Mouse (Mus musculus): ENCODE data around the gene Gm14443. TPM values are rescaled to one million over a fixed set of nuclear protein-coding genes. Genes with fewer than 3 reads are reported as not detected.
"Not testable (repeated sequence)": the region's sequence is repeated elsewhere in the genome, so short reads cannot be mapped to it uniquely, and the experiment has no call there.

Gene Gm14443
- polyA plus RNA-seq (2012; rRNA removed): 0.20 and 0.49 TPM in 2 replicates

DNA sequence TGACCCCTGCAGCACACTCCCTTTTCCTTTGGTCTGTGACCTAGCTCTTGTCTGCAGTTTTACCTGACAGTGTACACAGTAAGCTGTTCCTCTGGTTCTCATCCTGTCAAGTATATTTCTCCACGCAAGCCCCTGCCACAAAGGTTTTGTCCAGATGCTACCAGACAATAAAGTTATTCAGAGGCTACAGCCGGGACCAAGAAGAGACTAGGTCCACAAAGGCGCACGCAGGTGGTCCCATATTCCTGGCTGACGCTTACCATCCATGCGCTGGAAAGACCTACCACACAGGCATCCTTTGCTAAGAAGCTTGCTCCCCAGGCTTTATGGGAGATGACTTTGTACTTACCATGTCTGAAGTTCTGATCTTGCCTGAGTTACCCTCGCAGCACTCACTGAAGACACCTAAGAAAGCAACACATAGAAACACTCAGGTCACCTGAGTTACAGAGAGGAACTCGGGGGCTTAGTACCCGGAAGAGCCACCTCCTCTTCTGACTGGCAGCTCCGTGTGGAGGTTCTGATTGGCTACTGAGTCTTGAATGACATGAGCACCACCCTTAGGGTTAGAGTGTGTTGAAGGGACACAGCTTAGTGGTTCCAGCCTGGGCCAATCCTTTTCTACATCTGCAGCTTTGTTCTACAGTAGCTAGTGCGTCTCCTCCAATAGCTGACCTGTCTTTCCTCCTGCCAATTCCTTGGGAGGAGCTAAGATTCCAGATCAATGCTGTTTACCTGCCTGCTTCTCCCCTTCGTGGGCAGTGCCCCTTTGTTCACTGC lies at the start of gene Gm14443:
Gm14443 (minus strand) TSS at position 471 of the 780 bp plus-strand sequence.
- H3K4me3 ChIP-seq (ENCODE audit: control insufficient read depth, low read depth, low read length); H3K27me3 ChIP-seq (ENCODE audit: control insufficient read depth, insufficient read depth, low read length); H3K4me1 ChIP-seq (ENCODE audit: control insufficient read depth, insufficient read depth, low read length); H3K36me3 ChIP-seq (ENCODE audit: control insufficient read depth, insufficient read depth, low read length); H3K27ac ChIP-seq (ENCODE audit: control insufficient read depth, insufficient read depth, low read depth, low read length): not testable (repeated sequence)

DNA sequence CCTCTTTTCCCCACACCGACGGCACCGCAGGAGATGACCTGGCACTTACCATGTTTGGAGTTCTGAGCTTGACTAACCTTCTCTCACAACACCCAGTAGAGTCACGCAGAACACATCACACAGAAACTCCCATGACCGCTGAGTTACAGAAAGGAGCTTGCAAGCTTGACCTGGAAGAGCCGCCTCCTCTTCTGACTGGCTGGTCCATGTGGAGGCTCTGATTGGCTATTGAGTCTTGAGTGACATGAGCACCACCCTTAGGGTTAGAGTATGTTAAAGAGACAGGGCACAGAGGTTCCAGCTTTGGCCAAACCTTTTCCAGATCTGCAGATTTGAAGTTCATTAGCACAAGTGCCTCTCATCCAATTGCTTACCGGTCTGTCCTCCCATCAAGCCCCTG lies 31.1 kb upstream of the Gm14443 start, which contains the start of gene Gm14391:
Gm14391 (minus strand) TSS at position 186 of the 400 bp plus-strand sequence.
- H3K36me3 ChIP-seq (ENCODE audit: control insufficient read depth, insufficient read depth, low read length); H3K27me3 ChIP-seq (ENCODE audit: control insufficient read depth, insufficient read depth, low read length); H3K4me3 ChIP-seq (ENCODE audit: control insufficient read depth, low read depth, low read length); H3K27ac ChIP-seq (ENCODE audit: control insufficient read depth, insufficient read depth, low read depth, low read length); H3K4me1 ChIP-seq (ENCODE audit: control insufficient read depth, insufficient read depth, low read length): not testable (repeated sequence)

- H3K27me3 ChIP-seq (ENCODE audit: control insufficient read depth, insufficient read depth, low read length); H3K4me1 ChIP-seq (ENCODE audit: control insufficient read depth, insufficient read depth, low read length); H3K4me3 ChIP-seq (ENCODE audit: control insufficient read depth, low read depth, low read length); H3K27ac ChIP-seq (ENCODE audit: control insufficient read depth, insufficient read depth, low read depth, low read length); H3K36me3 ChIP-seq (ENCODE audit: control insufficient read depth, insufficient read depth, low read length): not testable (repeated sequence)
Measured at GRCm38 (mm10) chr2:175179008-175179407, 3.3 kb upstream of the Gm14443 start.

- H3K4me3 ChIP-seq (ENCODE audit: control insufficient read depth, low read depth, low read length): no peak overlapping the region
- no peaks in the 10 kb centered on the region for H3K36me3 ChIP-seq (ENCODE audit: control insufficient read depth, insufficient read depth, low read length)
- no peaks in the 10 kb centered on the region for H3K4me1 ChIP-seq (ENCODE audit: control insufficient read depth, insufficient read depth, low read length)
- H3K27ac ChIP-seq (ENCODE audit: control insufficient read depth, insufficient read depth, low read depth, low read length): no peak overlapping the region
- no peaks in the 10 kb centered on the region for H3K27me3 ChIP-seq (ENCODE audit: control insufficient read depth, insufficient read depth, low read length)
- TF ChIP-seq CTCF (IDR thresholded peaks at IDR 0.05; ENCODE audit: control insufficient read depth, insufficient read depth, insufficient replicate concordance, low read depth, low read length) (no peak), POLR2A (IDR thresholded peaks at IDR 0.05; ENCODE audit: control insufficient read depth, low read depth, low read length) (no peak)
Measured at GRCm38 (mm10) chr2:175176312-175176711, 641 bp upstream of the Gm14443 start.

DNA sequence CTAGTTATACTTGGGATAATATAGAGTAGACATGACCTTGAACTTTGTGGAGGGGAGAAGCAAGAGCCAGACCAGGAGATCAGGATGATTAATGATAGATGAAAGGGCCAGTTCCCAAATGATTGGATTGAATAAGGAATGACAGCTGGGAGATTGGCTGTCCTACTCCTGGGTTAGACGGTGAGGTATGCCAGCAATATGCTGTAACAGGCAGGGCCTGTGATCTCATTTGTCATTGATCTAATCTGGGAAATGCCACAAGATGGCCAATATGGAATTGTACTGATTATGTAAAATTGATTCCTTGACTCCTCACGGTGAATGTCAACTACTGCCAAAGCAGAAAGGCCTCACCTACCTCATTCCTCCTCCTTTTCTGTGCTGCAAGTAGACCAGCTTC lies 1.6 kb downstream of the Gm14443 start:
- not testable (repeated sequence) for H3K36me3 ChIP-seq (ENCODE audit: control insufficient read depth, insufficient read depth, low read length); H3K4me3 ChIP-seq (ENCODE audit: control insufficient read depth, low read depth, low read length); H3K27me3 ChIP-seq (ENCODE audit: control insufficient read depth, insufficient read depth, low read length); H3K4me1 ChIP-seq (ENCODE audit: control insufficient read depth, insufficient read depth, low read length); H3K27ac ChIP-seq (ENCODE audit: control insufficient read depth, insufficient read depth, low read depth, low read length)

GRCm38 (mm10) chr2:175172906-175173595 lies 2.6 kb downstream of the Gm14443 start:
- H3K4me1 ChIP-seq (ENCODE audit: control insufficient read depth, insufficient read depth, low read length); H3K4me3 ChIP-seq (ENCODE audit: control insufficient read depth, low read depth, low read length); H3K27ac ChIP-seq (ENCODE audit: control insufficient read depth, insufficient read depth, low read depth, low read length); H3K36me3 ChIP-seq (ENCODE audit: control insufficient read depth, insufficient read depth, low read length); H3K27me3 ChIP-seq (ENCODE audit: control insufficient read depth, insufficient read depth, low read length): not testable (repeated sequence)

DNA sequence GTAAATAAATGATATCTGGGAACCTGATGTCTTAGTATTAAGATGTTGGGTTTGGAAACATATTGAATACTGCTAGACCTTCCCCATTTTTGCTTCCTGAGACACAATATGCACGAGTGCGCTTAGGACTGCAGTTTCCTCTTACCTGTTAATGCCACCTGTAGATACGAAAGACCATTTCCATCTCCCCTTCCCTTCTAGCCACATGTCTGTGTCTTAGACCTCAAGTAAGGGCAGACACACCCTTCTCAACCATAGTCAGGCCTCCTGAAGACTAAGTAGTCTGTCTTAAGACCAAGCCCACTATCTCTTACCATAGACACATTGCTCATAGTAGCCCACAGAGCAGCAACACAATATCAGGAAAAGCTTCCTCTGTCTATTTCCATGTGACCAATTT lies 3.5 kb downstream of the Gm14443 start:
- TF ChIP-seq POLR2A (IDR thresholded peaks at IDR 0.05; ENCODE audit: control insufficient read depth, low read depth, low read length) (no peak), CTCF (IDR thresholded peaks at IDR 0.05; ENCODE audit: control insufficient read depth, insufficient read depth, insufficient replicate concordance, low read depth, low read length) (no peak)
- Histone ChIP-seq H3K36me3 (ENCODE audit: control insufficient read depth, insufficient read depth, low read length) (no peaks in the 10 kb centered on the region), H3K27ac (ENCODE audit: control insufficient read depth, insufficient read depth, low read depth, low read length) (no peak overlapping the region), H3K27me3 (ENCODE audit: control insufficient read depth, insufficient read depth, low read length) (no peaks in the 10 kb centered on the region), H3K4me1 (ENCODE audit: control insufficient read depth, insufficient read depth, low read length) (no peaks in the 10 kb centered on the region), H3K4me3 (ENCODE audit: control insufficient read depth, low read depth, low read length) (no peak overlapping the region)

DNA sequence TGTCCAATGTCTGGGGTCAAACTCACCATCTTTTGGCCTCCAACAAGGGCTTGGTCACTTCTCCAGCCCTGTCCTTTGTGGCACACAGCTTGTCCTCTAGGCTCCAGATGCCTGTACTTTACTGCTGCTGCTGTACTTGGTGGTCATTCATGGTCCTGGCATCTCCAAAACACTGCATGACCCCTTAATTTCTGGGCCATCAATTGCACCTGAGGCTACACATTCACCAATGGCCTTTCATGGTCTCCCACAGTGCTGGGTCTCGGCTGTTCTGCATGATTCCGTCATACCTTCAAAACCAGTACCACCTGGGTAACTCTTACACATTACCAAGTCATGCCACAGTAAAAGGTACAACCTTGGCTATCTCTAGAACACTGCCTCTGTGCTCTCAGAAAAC lies 8.8 kb downstream of the Gm14443 start:
- not testable (repeated sequence) for H3K27ac ChIP-seq (ENCODE audit: control insufficient read depth, insufficient read depth, low read depth, low read length); H3K4me1 ChIP-seq (ENCODE audit: control insufficient read depth, insufficient read depth, low read length); H3K27me3 ChIP-seq (ENCODE audit: control insufficient read depth, insufficient read depth, low read length); H3K36me3 ChIP-seq (ENCODE audit: control insufficient read depth, insufficient read depth, low read length); H3K4me3 ChIP-seq (ENCODE audit: control insufficient read depth, low read depth, low read length)

- H3K4me3 ChIP-seq (ENCODE audit: control insufficient read depth, low read depth, low read length); H3K4me1 ChIP-seq (ENCODE audit: control insufficient read depth, insufficient read depth, low read length); H3K36me3 ChIP-seq (ENCODE audit: control insufficient read depth, insufficient read depth, low read length); H3K27me3 ChIP-seq (ENCODE audit: control insufficient read depth, insufficient read depth, low read length); H3K27ac ChIP-seq (ENCODE audit: control insufficient read depth, insufficient read depth, low read depth, low read length): not testable (repeated sequence)
Measured at GRCm38 (mm10) chr2:175165110-175165509, 10.6 kb downstream of the Gm14443 start.

DNA sequence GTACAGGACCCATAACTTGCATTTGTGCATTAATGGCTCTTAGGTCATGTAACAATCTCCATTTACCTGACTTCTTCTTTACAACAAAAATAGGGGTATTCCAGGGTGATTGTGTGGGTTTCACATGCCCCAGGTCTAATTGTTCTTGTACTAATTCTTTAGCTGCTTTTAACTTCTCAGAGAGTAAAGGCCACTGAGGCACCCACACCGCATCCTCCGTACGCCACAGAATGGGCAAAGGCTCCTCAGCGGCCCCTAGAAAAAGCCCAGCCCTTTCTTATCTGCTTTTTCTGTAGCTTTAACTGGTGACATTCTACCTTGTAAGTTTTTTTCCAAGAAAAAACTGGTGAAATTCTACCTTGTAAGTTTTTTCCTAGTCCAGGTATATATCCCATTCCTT lies 14.2 kb downstream of the Gm14443 start:
- H3K4me1 ChIP-seq (ENCODE audit: control insufficient read depth, insufficient read depth, low read length); H3K36me3 ChIP-seq (ENCODE audit: control insufficient read depth, insufficient read depth, low read length); H3K27me3 ChIP-seq (ENCODE audit: control insufficient read depth, insufficient read depth, low read length); H3K27ac ChIP-seq (ENCODE audit: control insufficient read depth, insufficient read depth, low read depth, low read length); H3K4me3 ChIP-seq (ENCODE audit: control insufficient read depth, low read depth, low read length): not testable (repeated sequence)
